Mouse (Mus musculus) MEL (cell line): Measurements from ENCODE around the gene Fcer1g. TPM values are rescaled to one million over a fixed set of nuclear protein-coding genes. Genes with fewer than 3 reads are reported as not detected.

Source experiments
- DNase-seq: peaks from one replicate; pipeline ENCODE4 v3.0.0; 2011; ENCODE audit warnings: low read depth, low spot score
- H3K27ac ChIP-seq: 2 replicates; pipeline ENCODE4 v1.5.1; 2012; ENCODE audit warnings: low read depth, mild to moderate bottlenecking, control low read depth, low read length, moderate library complexity; ENCODE audit not compliant: control insufficient read depth
- H3K27me3 ChIP-seq, 2 experiments: fragments of 150-350 bp in 1 of 2; sonication (generic) in 1 of 2; 2 replicates each; pipeline ENCODE4 v1.6.1; 2012; ENCODE audit warnings: low read length in 2 of 2, mild to moderate bottlenecking in 2 of 2, improper control_type of control experiment in 1 of 2, moderate library complexity in 1 of 2; ENCODE audit not compliant: insufficient read depth in 2 of 2, control insufficient read depth in 1 of 2
- H3K36me3 ChIP-seq, 2 experiments: 2 replicates each; pipeline ENCODE4 v1.6.1; 2012 to 2014; ENCODE audit warnings: low read length in 2 of 2, improper control_type of control experiment in 1 of 2, inconsistent platforms in 1 of 2, mild to moderate bottlenecking in 1 of 2; ENCODE audit not compliant: insufficient read depth in 2 of 2, control insufficient read depth in 1 of 2
- H3K4me1 ChIP-seq, 2 experiments: fragments of 150-350 bp in 1 of 2; sonication (generic) in 1 of 2; 2 replicates each; pipeline ENCODE4 v1.6.1; 2012; ENCODE audit warnings: low read length in 2 of 2, improper control_type of control experiment in 1 of 2, mild to moderate bottlenecking in 1 of 2; ENCODE audit not compliant: insufficient read depth in 2 of 2, control insufficient read depth in 1 of 2
- H3K4me3 ChIP-seq, 2 experiments: fragments of 150-350 bp in 1 of 2; sonication (generic) in 1 of 2; 2 replicates each; pipeline ENCODE4 v1.5.1; 2012; ENCODE audit warnings: low read depth in 2 of 2, low read length in 2 of 2, mild to moderate bottlenecking in 2 of 2, moderate library complexity in 2 of 2, control low read depth in 1 of 2, improper control_type of control experiment in 1 of 2; ENCODE audit not compliant: control insufficient read depth in 1 of 2, insufficient read depth in 1 of 2
- H3K79me2 ChIP-seq: 2 replicates; pipeline ENCODE4 v1.6.1; 2012; ENCODE audit warnings: mild to moderate bottlenecking, low read length, moderate library complexity; ENCODE audit not compliant: control insufficient read depth, poor library complexity, insufficient read depth
- H3K9ac ChIP-seq: 2 replicates; pipeline ENCODE4 v1.6.1; 2012; ENCODE audit warnings: low read depth, mild to moderate bottlenecking, control low read depth, low read length, moderate library complexity; ENCODE audit not compliant: control insufficient read depth, poor library complexity, severe bottlenecking
- H3K9me3 ChIP-seq: fragments of 150-350 bp; sonication (generic); replicated peaks from 2 replicates; pipeline ENCODE4 v1.6.1; 2012; ENCODE audit warnings: mild to moderate bottlenecking, low read length, improper control_type of control experiment, moderate library complexity; ENCODE audit not compliant: insufficient read depth
- CHD1 ChIP-seq: IDR thresholded peaks from 2 replicates; pipeline ENCODE4 v1.6.1; 2012; ENCODE audit warnings: low read depth, mild to moderate bottlenecking, inconsistent platforms, low read length, improper control_type of control experiment
- CHD2 ChIP-seq: IDR thresholded peaks from 2 replicates; pipeline ENCODE4 v1.6.1; 2011; ENCODE audit warnings: low read length, improper control_type of control experiment
- CTCF ChIP-seq, 3 experiments: IDR thresholded peaks in 2 of 3; conservative IDR thresholded peaks in 1 of 3; 2 replicates each; pipeline ENCODE4 v1.5.1; 2011 to 2012; ENCODE audit warnings: low read length in 3 of 3, low read depth in 2 of 3, mild to moderate bottlenecking in 2 of 3, improper control_type of control experiment in 1 of 3, inconsistent platforms in 1 of 3, mixed read lengths in 1 of 3, moderate library complexity in 1 of 3; ENCODE audit not compliant: control insufficient read depth in 1 of 3, insufficient read depth in 1 of 3, poor library complexity in 1 of 3, severe bottlenecking in 1 of 3
- EP300 ChIP-seq, 2 experiments: IDR thresholded peaks; 2 replicates each; pipeline ENCODE4 v1.6.1; 2011; ENCODE audit warnings: improper control_type of control experiment in 2 of 2, low read length in 2 of 2, low read depth in 1 of 2, mild to moderate bottlenecking in 1 of 2
- ETS1 ChIP-seq: IDR thresholded peaks from 2 replicates; pipeline ENCODE4 v1.6.1; 2012; ENCODE audit warnings: low read depth, mild to moderate bottlenecking, inconsistent platforms, low read length, improper control_type of control experiment, moderate library complexity
- GATA1 ChIP-seq: IDR thresholded peaks from 2 replicates; pipeline ENCODE4 v1.6.1; 2011; ENCODE audit warnings: low read depth, low read length, improper control_type of control experiment
- HCFC1 ChIP-seq: IDR thresholded peaks from 2 replicates; pipeline ENCODE4 v1.6.1; 2012; ENCODE audit warnings: low read depth, mild to moderate bottlenecking, inconsistent platforms, low read length, improper control_type of control experiment, moderate library complexity
- MAFK ChIP-seq: IDR thresholded peaks from 2 replicates; pipeline ENCODE4 v1.6.1; 2011; ENCODE audit warnings: low read depth, mild to moderate bottlenecking, low read length, improper control_type of control experiment, borderline replicate concordance
- MEF2A ChIP-seq: IDR thresholded peaks from 2 replicates; pipeline ENCODE4 v1.6.1; 2014; ENCODE audit warnings: low read depth, mild to moderate bottlenecking, inconsistent platforms, low read length, improper control_type of control experiment; ENCODE audit not compliant: poor library complexity, insufficient replicate concordance, severe bottlenecking; ENCODE audit errors: extremely low read depth
- MYC ChIP-seq: IDR thresholded peaks from 2 replicates; pipeline ENCODE4 v1.6.1; 2011; ENCODE audit warnings: low read depth, mild to moderate bottlenecking, low read length, improper control_type of control experiment, moderate library complexity
- NELFE ChIP-seq: IDR thresholded peaks from 2 replicates; pipeline ENCODE4 v1.6.1; 2011; ENCODE audit warnings: low read depth, low read length, improper control_type of control experiment
- NRF1 ChIP-seq: IDR thresholded peaks from 2 replicates; pipeline ENCODE4 v1.6.1; 2014; ENCODE audit warnings: low read depth, mild to moderate bottlenecking, inconsistent platforms, low read length, improper control_type of control experiment, moderate library complexity; ENCODE audit not compliant: poor library complexity, insufficient read depth, severe bottlenecking
- POLR2A ChIP-seq, 2 experiments: IDR thresholded peaks; 2 replicates each; pipeline ENCODE4 v1.6.1; 2011 to 2012; ENCODE audit warnings: low read length in 2 of 2, mild to moderate bottlenecking in 2 of 2, control low read depth in 1 of 2, improper control_type of control experiment in 1 of 2, low read depth in 1 of 2, moderate library complexity in 1 of 2; ENCODE audit not compliant: control insufficient read depth in 1 of 2, insufficient read depth in 1 of 2, poor library complexity in 1 of 2
- RCOR1 ChIP-seq: IDR thresholded peaks from 2 replicates; pipeline ENCODE4 v1.6.1; 2012; ENCODE audit warnings: low read depth, mild to moderate bottlenecking, inconsistent platforms, low read length, improper control_type of control experiment
- TBP ChIP-seq: IDR thresholded peaks from 2 replicates; pipeline ENCODE4 v1.8.0; 2011; ENCODE audit warnings: low read depth, low read length, improper control_type of control experiment
- TCF12 ChIP-seq: IDR thresholded peaks from 2 replicates; pipeline ENCODE4 v1.6.1; 2014; ENCODE audit warnings: low read depth, mild to moderate bottlenecking, inconsistent platforms, low read length, improper control_type of control experiment, moderate library complexity
- UBTF ChIP-seq: IDR thresholded peaks from 2 replicates; pipeline ENCODE4 v1.6.1; 2012; ENCODE audit warnings: low read depth, mild to moderate bottlenecking, inconsistent platforms, low read length, improper control_type of control experiment, moderate library complexity, borderline replicate concordance; ENCODE audit not compliant: insufficient read depth
- ZC3H11A ChIP-seq: IDR thresholded peaks from 2 replicates; pipeline ENCODE4 v1.6.1; 2012; ENCODE audit warnings: low read depth, mild to moderate bottlenecking, inconsistent platforms, low read length, improper control_type of control experiment
- ZMIZ1 ChIP-seq: IDR thresholded peaks from 2 replicates; pipeline ENCODE4 v1.6.1; 2012; ENCODE audit warnings: low read depth, mild to moderate bottlenecking, inconsistent platforms, low read length, improper control_type of control experiment, moderate library complexity
- polyA plus RNA-seq, 2 experiments: library from polyadenylated mRNA; stranded (reverse) in 1 of 2; unstranded in 1 of 2; fragments of >175 nt in 1 of 2; fragments of >200 nt in 1 of 2; gene quantifications; 2 replicates each; pipeline versions ENCODE4 v1.2.1 to v1.2.4; 2012; ENCODE audit warnings: low replicate concordance in 2 of 2, low read depth in 1 of 2; ENCODE audit not compliant: insufficient read length in 2 of 2, insufficient read depth in 1 of 2, missing spikeins in 1 of 2
- total RNA-seq: library from RNA; depleted of rRNA; stranded (reverse); fragments of 300-350 nt; gene quantifications from 2 replicates; pipeline ENCODE4 v1.2.3, GENCODE M21; 2012

The Fcer1g gene
- total and polyA plus RNA-seq, 3 experiments: 0.62 to 1.1 TPM; not detected in 1

- Histone ChIP-seq H3K9ac (no peak overlapping the region), H3K27ac (no peak overlapping the region), H3K27me3 (no peaks in the 10 kb centered on the region), H3K9me3 (no peaks in the 10 kb centered on the region), H3K4me3 (no peak overlapping the region), H3K36me3 (peaks cover 0 to 15% of the 10 kb centered on the region in 2 experiments; a peak in 2 of 4 replicates), H3K4me1 (peaks cover 7 to 17% of the 10 kb centered on the region in 2 experiments; a peak in 3 of 4 replicates), H3K79me2 (no peaks in the 10 kb centered on the region)
- TF ChIP-seq NELFE: no peak
- no peak for TF ChIP-seq CHD2
- no peak for TF ChIP-seq ZC3H11A
- TF ChIP-seq MYC: no peak
- no peak for TF ChIP-seq CHD1
- no peak for DNase-seq
Measured at GRCm38 (mm10) chr1:171204249-171204644, 29.9 kb downstream of the Fcer1g start.

GRCm38 (mm10) chr1:171203471-171204248 lies 30.5 kb downstream of the Fcer1g start:
- H3K36me3 ChIP-seq: peaks cover 0 to 11% of the 10 kb centered on the region in 2 experiments; a peak in 2 of 4 replicates
- TF ChIP-seq RCOR1: no peak
- TF ChIP-seq TBP: no peak
- no peak for TF ChIP-seq UBTF
- no peak for TF ChIP-seq MEF2A
- TF ChIP-seq CTCF (IDR thresholded peaks at IDR 0.05 in 2 of 3, conservative IDR thresholded peaks at IDR 0.05 in 1 of 3; ENCODE audit: control insufficient read depth in 1 of 3, insufficient read depth in 1 of 3, low read depth in 2 of 3, low read length in 3 of 3, poor library complexity in 1 of 3, severe bottlenecking in 1 of 3): no peak
- no peak for TF ChIP-seq ZC3H11A
- no peak for TF ChIP-seq ETS1
- no peak for TF ChIP-seq EP300 (IDR thresholded peaks at IDR 0.05; ENCODE audit: low read depth in 1 of 2, low read length in 2 of 2)
- TF ChIP-seq GATA1: no peak
- no peak for TF ChIP-seq HCFC1
- no peak for TF ChIP-seq MYC
- no peak for TF ChIP-seq MAFK
- TF ChIP-seq POLR2A (IDR thresholded peaks at IDR 0.05; ENCODE audit: control insufficient read depth in 1 of 2, insufficient read depth in 1 of 2, low read depth in 1 of 2, low read length in 2 of 2, poor library complexity in 1 of 2): no peak
- TF ChIP-seq ZMIZ1: no peak
- no peak for TF ChIP-seq NRF1
- TF ChIP-seq CHD2: no peak
- TF ChIP-seq TCF12: no peak
- TF ChIP-seq, all 39 proteins: peak for 0
- H3K4me3 ChIP-seq: no peak overlapping the region
- H3K9me3 ChIP-seq: no peaks in the 10 kb centered on the region
- H3K27me3 ChIP-seq: no peaks in the 10 kb centered on the region
- peaks cover 6 to 16% of the 10 kb centered on the region in 2 experiments; a peak in 3 of 4 replicates for H3K4me1 ChIP-seq
- no peak for DNase-seq
- no peaks in the 10 kb centered on the region for H3K79me2 ChIP-seq
- H3K27ac ChIP-seq: no peak overlapping the region
- no peak overlapping the region for H3K9ac ChIP-seq
